Mouse (Mus musculus) forebrain, embryonic 11.5 days (tissue): ENCODE measurements around the gene Slc25a14. TPM values are rescaled to one million over a fixed set of nuclear protein-coding genes. Genes with fewer than 3 reads are reported as not detected.

Source experiments
- ATAC-seq: fragments of 200-750 bp; cut with Nextera tagmentation; replicated peaks from 2 replicates; pipeline ENCODE4 v1.8.0; 2017; ENCODE audit warnings: moderate TSS enrichment; ENCODE audit not compliant: low FRiP score
- DNase-seq: peaks from one replicate; pipeline ENCODE4 v3.0.0-alpha.2; 2017; ENCODE audit warnings: low spot score
- H3K27ac ChIP-seq: fragments of 300-500 bp; sonication (generic); 2 replicates; pipeline ENCODE4 v1.5.1; 2014; ENCODE audit warnings: low read depth, low read length
- H3K27me3 ChIP-seq: fragments of 300-500 bp; sonication (generic); 2 replicates; pipeline ENCODE4 v1.6.1; 2014; ENCODE audit warnings: mild to moderate bottlenecking, low read length, mixed read lengths; ENCODE audit not compliant: control insufficient read depth, insufficient read depth
- H3K36me3 ChIP-seq: fragments of 300-500 bp; sonication (generic); 2 replicates; pipeline ENCODE4 v1.6.1; 2014; ENCODE audit warnings: mild to moderate bottlenecking, low read length, moderate library complexity, mixed read lengths; ENCODE audit not compliant: control insufficient read depth, insufficient read depth
- H3K4me1 ChIP-seq: fragments of 300-500 bp; sonication (generic); replicated peaks from 2 replicates; pipeline ENCODE4 v1.6.1; 2014; ENCODE audit warnings: low read length, mixed read lengths; ENCODE audit not compliant: control insufficient read depth, insufficient read depth
- H3K4me2 ChIP-seq: fragments of 300-500 bp; sonication (generic); 2 replicates; pipeline ENCODE4 v1.6.1; 2014; ENCODE audit warnings: low read depth, mild to moderate bottlenecking, low read length, moderate library complexity, mixed read lengths; ENCODE audit not compliant: severe bottlenecking
- H3K4me3 ChIP-seq: fragments of 300-500 bp; sonication (generic); 2 replicates; pipeline ENCODE4 v1.5.1; 2014; ENCODE audit warnings: low read depth, low read length
- H3K9ac ChIP-seq: fragments of 300-500 bp; sonication (generic); 2 replicates; pipeline ENCODE4 v1.6.1; 2014; ENCODE audit warnings: low read length
- H3K9me3 ChIP-seq: fragments of 300-500 bp; sonication (generic); 2 replicates; pipeline ENCODE4 v1.6.1; 2016; ENCODE audit warnings: low read length, mixed read lengths; ENCODE audit not compliant: control insufficient read depth
- WGBS: fragments of 180-500 bp; shearing (Covaris S2); extraction: QIAGEN DNeasy Blood & Tissue Kit; methylation state at CpG from one replicate; pipeline ENCODE4 v1.1.7; 2014; 5-methylcytosine and 5-hydroxymethylcytosine counted together
- microRNA-seq: library from miRNA; unstranded; fragments of <30 nt; microRNA quantifications from one replicate; pipeline ENCODE4, GENCODE M21; 2016; ENCODE audit not compliant: insufficient number of aligned reads
- polyA plus RNA-seq: library from polyadenylated mRNA; unstranded; fragments of >200 nt; fragmentation: Nextera tagmentation; extraction: Ambion mirVana; gene quantifications from 2 replicates; pipeline ENCODE4 v1.2.1, GENCODE M21; 2014

Slc25a14 gene
- polyA plus RNA-seq, 1 experiment from 2014 or later: 26.4 TPM

- WGBS: 13% methylated on average over 6 of the region's 6 CpGs
- Histone ChIP-seq H3K4me1 (no peaks in the 10 kb centered on the region), H3K4me2 (peak overlapping the region; percentile 37; the same call in 1 of the 2 replicates), H3K4me3 (peak overlapping the region; percentile 56), H3K9me3 (no peaks in the 10 kb centered on the region), H3K36me3 (no peaks in the 10 kb centered on the region; the same call in 1 of the 2 replicates), H3K27me3 (no peaks in the 10 kb centered on the region), H3K27ac (no peak overlapping the region), H3K9ac (no peak overlapping the region; the same call in 1 of the 2 replicates)
- DNase-seq (peak; percentile 52), ATAC-seq (peak; percentile 90)
These were observed 71.2 kb downstream of the Slc25a14 start for GRCm38 (mm10) chrX:48694460-48694859.

- Histone ChIP-seq H3K9me3 (no peaks in the 10 kb centered on the region), H3K4me3 (peak within 1 kb of the TSS; percentile 56), H3K4me1 (no peaks in the 10 kb centered on the region), H3K36me3 (no peaks in the 10 kb centered on the region; the same call in 1 of the 2 replicates), H3K9ac (peak within 1 kb of the TSS; percentile 57), H3K27me3 (no peaks in the 10 kb centered on the region), H3K27ac (no peak within 1 kb of the TSS), H3K4me2 (peak within 1 kb of the TSS; percentile 53)
- 9% methylated on average over 42 of the region's 42 CpGs for WGBS
- ATAC-seq (peak; percentile 98), DNase-seq (peak; percentile 93)
These were observed 71.7 kb downstream of the Slc25a14 start, which contains the start of gene Rbmx2 for GRCm38 (mm10) chrX:48694864-48695371. TSS of gene Rbmx2 (plus strand) at chrX:48695004.

GRCm38 (mm10) chrX:48709701-48710100 is 86.5 kb downstream of the Slc25a14 start:
- Histone ChIP-seq H3K9me3 (no peaks in the 10 kb centered on the region), H3K4me2 (no peak overlapping the region), H3K9ac (no peak overlapping the region), H3K27me3 (no peaks in the 10 kb centered on the region), H3K4me1 (no peaks in the 10 kb centered on the region), H3K4me3 (no peak overlapping the region), H3K36me3 (no peaks in the 10 kb centered on the region), H3K27ac (no peak overlapping the region)
- no peak for DNase-seq
- WGBS: 89% methylated on average over 10 of the region's 10 CpGs
- no peak for ATAC-seq

Small RNA genes lying within 50 kb of the gene (microRNA-seq; reads per million reads assigned to microRNA genes)
- gene Gm27828: not detected

Other genes with a start within 250 kb of the Slc25a14 start
- gene Elf4, start 160.3 kb upstream of the Slc25a14 start, polyA plus RNA-seq: 2.7 and 3.2 TPM in 2 replicates
- gene Aifm1, start 109.8 kb upstream of the Slc25a14 start, polyA plus RNA-seq: 80.7 and 83.6 TPM in 2 replicates
- gene Rab33a, start 104.1 kb upstream of the Slc25a14 start, polyA plus RNA-seq: 22.4 and 22.9 TPM in 2 replicates
- 19.4 and 25.1 TPM in 2 replicates for gene Zfp280c, start 28.9 kb upstream of the Slc25a14 start, polyA plus RNA-seq
- not detected in 2 replicates for gene Gpr119, start 51.1 kb downstream of the Slc25a14 start, polyA plus RNA-seq
- gene Rbmx2, start 71.6 kb downstream of the Slc25a14 start, polyA plus RNA-seq: 25.4 and 26.4 TPM in 2 replicates